In the genomic region with DNA sequence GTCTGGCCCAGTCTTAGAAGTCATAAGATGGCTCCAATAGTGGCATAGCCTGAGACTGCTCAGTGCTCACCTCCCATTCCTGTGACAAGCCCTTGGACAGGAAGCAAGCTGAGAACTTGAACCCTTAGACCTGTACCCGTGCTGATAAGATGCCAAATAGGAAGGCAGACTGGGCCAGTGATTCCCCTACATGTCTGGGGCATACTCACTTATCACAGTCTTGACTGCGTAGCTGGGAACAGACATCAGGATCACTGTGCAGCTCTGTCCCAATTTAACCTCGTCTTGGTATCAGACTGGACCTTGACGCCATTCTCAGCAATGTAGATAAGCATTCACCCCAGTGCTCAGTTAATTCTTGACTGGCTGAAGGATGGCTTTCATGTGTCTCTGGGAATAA, we compare ENCODE assay signal across 13 mouse cellular contexts.
"Had no signal": no experiment of that assay in that cellular context is flagged by ENCODE, and none has a peak within 500 bp of the region (broad histone marks: within the 10 kb centered on the region; RNA-seq: fewer than 3 reads in every experiment).

No protein-coding gene starts in this region.

- H3K9me3 ChIP-seq: intestine, embryonic 15.5 days; limb, embryonic 15.5 days; midbrain, embryonic 12.5 days; neural tube, embryonic 13.5 days had no signal

- H3K4me3 ChIP-seq: intestine, embryonic 15.5 days; limb, embryonic 15.5 days; midbrain, embryonic 12.5 days; neural tube, embryonic 13.5 days had no signal

- ATAC-seq: intestine, embryonic 15.5 days; midbrain, embryonic 16.5 days had no signal

- H3K36me3 ChIP-seq: intestine, embryonic 15.5 days; midbrain, embryonic 12.5 days had no signal

- H3K27ac ChIP-seq: intestine, embryonic 15.5 days; limb, embryonic 15.5 days; midbrain, embryonic 12.5 days; neural tube, embryonic 13.5 days; stomach, postnatal 0 days had no signal

- DNase-seq: kidney, adult 8-10 months; kidney, postnatal 25 days; lung, adult 18-20 months; retina, postnatal 1 day; right cerebral cortex, postnatal 4 days; thymus, adult 2 months; thymus, postnatal 36 days had no signal

- H3K4me2 ChIP-seq: intestine, embryonic 15.5 days; limb, embryonic 15.5 days; midbrain, embryonic 12.5 days; neural tube, embryonic 13.5 days had no signal

- H3K4me1 ChIP-seq: intestine, embryonic 15.5 days; limb, embryonic 15.5 days; midbrain, embryonic 12.5 days; neural tube, embryonic 13.5 days had no signal

- H3K9ac ChIP-seq: intestine, embryonic 15.5 days; limb, embryonic 15.5 days; midbrain, embryonic 12.5 days; neural tube, embryonic 13.5 days had no signal

- H3K27me3 ChIP-seq: intestine, embryonic 15.5 days; limb, embryonic 15.5 days; midbrain, embryonic 12.5 days; neural tube, embryonic 13.5 days had no signal
